Comparison of ENCODE assay signal across 24 mouse cellular contexts in genomic region chr6:39523161-39523560, GRCm38 (mm10). TPM values are rescaled to one million over a fixed set of nuclear protein-coding genes. Genes with fewer than 3 reads are reported as not detected.
DNase-seq lines count a peak whose midpoint lies in the region; ATAC-seq and TF ChIP-seq lines count a peak whose summit lies in the region.
"Had no signal": no experiment of that assay in that cellular context is flagged by ENCODE, and none has a peak within 500 bp of the region (broad histone marks: within the 10 kb centered on the region; RNA-seq: fewer than 3 reads in every experiment).

No protein-coding gene starts in this region.

- peaks cover 6% of the 10 kb centered on the region for H3K79me2 ChIP-seq in CH12.LX (replicated peaks; ENCODE audit: control insufficient read depth, extremely low read depth, insufficient read depth, poor library complexity, severe bottlenecking)

- dilution Hi-C loops in CH12.LX (cut with MboI; ENCODE audit: extremely low pct_ligation_motif_present, extremely low pct_unique_long_range_greater_than_20kb, low sequenced_read_pairs), result no loop called here

- no peak for TF ChIP-seq CTCF in CH12.LX (conservative IDR thresholded peaks at IDR 0.05 in 1 of 2, IDR thresholded peaks at IDR 0.05 in 1 of 2; ENCODE audit: low read depth in 2 of 2, low read length in 2 of 2)
- no peak for TF ChIP-seq CTCF in cerebellum, adult 2 months (IDR thresholded peaks at IDR 0.05; ENCODE audit: borderline replicate concordance, insufficient read depth, low read depth, low read length)
- TF ChIP-seq CTCF in thymus, adult 2 months (IDR thresholded peaks at IDR 0.05; ENCODE audit: borderline replicate concordance, control insufficient read depth, extremely low read depth, insufficient read depth, low read length, poor library complexity), result no peak

- in situ Hi-C loops in CH12.LX (cut with MboI; ENCODE audit: low pct_ligation_motif_present, low pct_unique_long_range_greater_than_20kb, low sequenced_read_pairs), result no loop called here

- H3K27me3 ChIP-seq in CH12.LX (replicated peaks), result no peaks in the 10 kb centered on the region
- no peaks in the 10 kb centered on the region for H3K27me3 ChIP-seq in cerebellum, adult 2 months (ENCODE audit: control insufficient read depth, insufficient read depth, low read length)
- H3K27me3 ChIP-seq in hindbrain, embryonic 11.5 days (ENCODE audit: control insufficient read depth, insufficient read depth, low read length), result no peaks in the 10 kb centered on the region
- H3K27me3 ChIP-seq in thymus, adult 2 months (ENCODE audit: control insufficient read depth, insufficient read depth, low read length), result no peaks in the 10 kb centered on the region
- H3K27me3 ChIP-seq: heart, embryonic 12.5 days; hindbrain, embryonic 12.5 days; neural tube, embryonic 13.5 days had no signal

- H3K36me3 ChIP-seq in CH12.LX (replicated peaks in 1 of 2; ENCODE audit: control insufficient read depth in 1 of 2, insufficient read depth in 1 of 2, low read length in 1 of 2), result peaks cover 28 to 59% of the 10 kb centered on the region in 2 experiments
- peaks cover 2% of the 10 kb centered on the region; the same call in 1 of the 2 replicates for H3K36me3 ChIP-seq in hindbrain, embryonic 11.5 days (ENCODE audit: control insufficient read depth, insufficient read depth, low read length)
- H3K36me3 ChIP-seq in thymus, adult 2 months (ENCODE audit: control insufficient read depth, insufficient read depth, low read length), result no peaks in the 10 kb centered on the region

- no peak for DNase-seq in cerebellum, postnatal 4 days (ENCODE audit: low spot score in 2 of 2)
- no peak for DNase-seq in CH12.LX (ENCODE audit: extremely low read depth)
- peak; percentile 87 to 90 for DNase-seq in cerebellum, adult 2 months
- DNase-seq in cerebellum, postnatal 25 days, result peak; percentile 87 to 90
- no peak for DNase-seq in hindbrain, embryonic 11.5 days (ENCODE audit: low spot score)
- DNase-seq in thymus, adult 2 months, result no peak
- DNase-seq: adrenal gland, postnatal 36 days; forebrain, postnatal 0 days; gastrocnemius, postnatal 25 days; heart, adult 18-20 months; heart, postnatal 10 days; kidney, adult 18-20 months; layer of hippocampus, adult 9-11 months; retina, postnatal 1 day; right cerebral cortex, postnatal 4 days; thymus, postnatal 36 days had no signal

- no peak overlapping the region for H3K4me3 ChIP-seq in CH12.LX (replicated peaks in 1 of 3; ENCODE audit: low read depth in 2 of 3, low read length in 2 of 3, poor library complexity in 1 of 3)
- H3K4me3 ChIP-seq in cerebellum, adult 2 months (replicated peaks; ENCODE audit: insufficient read depth, low read depth, low read length), result no peak overlapping the region
- H3K4me3 ChIP-seq in hindbrain, embryonic 11.5 days (ENCODE audit: low read depth, low read length), result no peak overlapping the region
- H3K4me3 ChIP-seq in thymus, adult 2 months (ENCODE audit: control insufficient read depth, insufficient read depth, low read length), result no peak overlapping the region
- H3K4me3 ChIP-seq: embryonic facial prominence, embryonic 10.5 days; heart, embryonic 12.5 days; hindbrain, embryonic 12.5 days; midbrain, embryonic 10.5 days; myocyte; neural tube, embryonic 13.5 days had no signal

- no peak for TF ChIP-seq EP300 in CH12.LX (IDR thresholded peaks at IDR 0.05; ENCODE audit: low read length)

- WGBS in cerebellum, adult 2 months, result 26% methylated on average over 13 of the region's 13 CpGs
- 94% methylated on average over 13 of the region's 13 CpGs for whole genome bisulfite sequencing in hindbrain, embryonic 11.5 days
- WGBS in thymus, adult 2 months, result 96% methylated on average over 13 of the region's 13 CpGs

- peak; percentile 51 for ATAC-seq in cerebellum, adult (ENCODE audit: insufficient number of reproducible peaks, low FRiP score, low TSS enrichment)
- ATAC-seq in hindbrain, embryonic 11.5 days (ENCODE audit: low FRiP score), result no peak
- ATAC-seq: forebrain, postnatal 0 days; midbrain, embryonic 16.5 days had no signal

- TF ChIP-seq RAD21 in CH12.LX (IDR thresholded peaks at IDR 0.05; ENCODE audit: low read depth, low read length), result no peak

- H3K4me2 ChIP-seq in CH12.LX (ENCODE audit: insufficient read depth, low read depth, poor library complexity, severe bottlenecking), result peak overlapping the region; percentile 31; the same call in 1 of the 2 replicates
- no peak overlapping the region for H3K4me2 ChIP-seq in hindbrain, embryonic 11.5 days (replicated peaks; ENCODE audit: low read depth, low read length)
- H3K4me2 ChIP-seq: heart, embryonic 12.5 days; hindbrain, embryonic 12.5 days; neural tube, embryonic 13.5 days had no signal

- H3K9me3 ChIP-seq in CH12.LX (replicated peaks; ENCODE audit: low read length), result peaks cover 12% of the 10 kb centered on the region
- H3K9me3 ChIP-seq in hindbrain, embryonic 11.5 days (ENCODE audit: control insufficient read depth, low read length), result no peaks in the 10 kb centered on the region

- peak overlapping the region; percentile 48 for H3K27ac ChIP-seq in CH12.LX (ENCODE audit: insufficient read depth, low read depth)
- peak overlapping the region; percentile 44 for H3K27ac ChIP-seq in cerebellum, adult 2 months (ENCODE audit: insufficient read depth, low read length)
- H3K27ac ChIP-seq in hindbrain, embryonic 11.5 days (ENCODE audit: low read depth, low read length), result no peak overlapping the region
- H3K27ac ChIP-seq in thymus, adult 2 months (ENCODE audit: control insufficient read depth, insufficient read depth, low read length), result no peak overlapping the region
- H3K27ac ChIP-seq: embryonic facial prominence, embryonic 10.5 days; hindbrain, embryonic 12.5 days; midbrain, embryonic 10.5 days; neural tube, embryonic 13.5 days had no signal

- TF ChIP-seq POLR2A in CH12.LX (IDR thresholded peaks at IDR 0.05; ENCODE audit: low read depth, low read length), result no peak
- no peak for TF ChIP-seq POLR2A in cerebellum, adult 2 months (IDR thresholded peaks at IDR 0.05; ENCODE audit: borderline replicate concordance, insufficient read depth, low read length)
- TF ChIP-seq POLR2A in thymus, adult 2 months (IDR thresholded peaks at IDR 0.05; ENCODE audit: control insufficient read depth, extremely low read depth, insufficient read depth, low read length, poor library complexity), result no peak

- peaks cover 9 to 25% of the 10 kb centered on the region in 2 experiments; a peak in 3 of 4 replicates for H3K4me1 ChIP-seq in CH12.LX (ENCODE audit: control insufficient read depth in 1 of 2, insufficient read depth in 2 of 2)
- peaks cover 12% of the 10 kb centered on the region for H3K4me1 ChIP-seq in cerebellum, adult 2 months (ENCODE audit: control insufficient read depth, insufficient read depth, low read length)
- 0 out of 2 replicates have a peak, but pooled peaks cover 2% of the 10 kb centered on the region for H3K4me1 ChIP-seq in hindbrain, embryonic 11.5 days (replicated peaks; ENCODE audit: control insufficient read depth, insufficient read depth, low read length)
- H3K4me1 ChIP-seq in thymus, adult 2 months (replicated peaks; ENCODE audit: control insufficient read depth, insufficient read depth, low read length), result peaks cover 10% of the 10 kb centered on the region; the same call in 1 of the 2 replicates

- H3K9ac ChIP-seq in CH12.LX (ENCODE audit: insufficient read depth, low read depth), result 0 out of 2 replicates have a peak overlapping the region, but pooled peaks have one; percentile 10
- H3K9ac ChIP-seq in hindbrain, embryonic 11.5 days (ENCODE audit: low read depth, low read length), result no peak overlapping the region
- H3K9ac ChIP-seq: forebrain, postnatal 0 days; heart, embryonic 12.5 days; hindbrain, embryonic 12.5 days; neural tube, embryonic 13.5 days had no signal

TF ChIP-seq in CH12.LX, 34 proteins besides CTCF, POLR2A, EP300 and RAD21:
- no peak for TF ChIP-seq ZMIZ1 (IDR thresholded peaks at IDR 0.05; ENCODE audit: low read depth, low read length)
- no peak for TF ChIP-seq ELF1 (IDR thresholded peaks at IDR 0.05; ENCODE audit: low read depth, low read length)
- no peak for TF ChIP-seq ZC3H11A (IDR thresholded peaks at IDR 0.05; ENCODE audit: low read depth, low read length)
- no peak for TF ChIP-seq JUND (conservative IDR thresholded peaks at IDR 0.05; ENCODE audit: low read depth, low read length)
- TF ChIP-seq IRF4 (IDR thresholded peaks at IDR 0.05; ENCODE audit: low read depth, low read length), result no peak
- no peak for TF ChIP-seq TCF12 (IDR thresholded peaks at IDR 0.05; ENCODE audit: low read depth, low read length)
- no peak for TF ChIP-seq CHD2 (IDR thresholded peaks at IDR 0.05; ENCODE audit: low read length)
- no peak for TF ChIP-seq MAX (IDR thresholded peaks at IDR 0.05; ENCODE audit: low read length)
- TF ChIP-seq SMC3 (IDR thresholded peaks at IDR 0.05; ENCODE audit: low read depth, low read length), result no peak

RNA-seq across cellular contexts. Expression of gene Dennd2a, which starts 34.5 kb away (rescaled TPM):
- total RNA-seq in CH12.LX (2012; rRNA removed) (8.9 and 9.1 TPM in 2 replicates), CH12.LX (2014; rRNA removed) (2.9 and 3.7 TPM in 2 replicates)
- 10.4 and 10.6 TPM in 2 replicates for polyA plus RNA-seq in CH12.LX (2012; ENCODE audit: insufficient read length, low read depth)
- polyA plus RNA-seq in cerebellum, adult 2 months (2012; rRNA removed), result 12.3 and 13.5 TPM in 2 replicates
- polyA plus RNA-seq in hindbrain, embryonic 11.5 days (2014; fragmentation: Nextera tagmentation; extraction: Ambion mirVana), result 38.1 and 38.8 TPM in 2 replicates
- 2.6 and 3.2 TPM in 2 replicates for polyA plus RNA-seq in thymus, adult 2 months (2012; rRNA removed)

RNA-seq across cellular contexts. Expression of gene Adck2, which starts 50.5 kb away (rescaled TPM):
- total RNA-seq in CH12.LX (2012; rRNA removed) (10.1 and 16.5 TPM in 2 replicates), CH12.LX (2014; rRNA removed) (4.8 and 5.6 TPM in 2 replicates)
- 15.9 and 17.7 TPM in 2 replicates for polyA plus RNA-seq in CH12.LX (2012; ENCODE audit: insufficient read length, low read depth)
- polyA plus RNA-seq in cerebellum, adult 2 months (2012; rRNA removed), result 30.2 and 33.2 TPM in 2 replicates
- polyA plus RNA-seq in hindbrain, embryonic 11.5 days (2014; fragmentation: Nextera tagmentation; extraction: Ambion mirVana), result 23.9 and 29.3 TPM in 2 replicates
- 17.0 and 18.8 TPM in 2 replicates for polyA plus RNA-seq in thymus, adult 2 months (2012; rRNA removed)

Comparison
In these comparisons a context has a peak if more than half of its experiments do, and no peak if none do; other contexts are left out.
1. DNase-seq: peak in cerebellum, adult 2 months (2 of 2) and cerebellum, postnatal 25 days (2 of 2); none in cerebellum, postnatal 4 days (0 of 2), CH12.LX (single experiment), hindbrain, embryonic 11.5 days (single experiment) and thymus, adult 2 months (single experiment).
2. H3K27ac ChIP-seq: peak in CH12.LX (single experiment) and cerebellum, adult 2 months (single experiment); none in hindbrain, embryonic 11.5 days (single experiment) and thymus, adult 2 months (single experiment).